19 mouse cellular contexts compared by ENCODE assay signal in the genomic region with DNA sequence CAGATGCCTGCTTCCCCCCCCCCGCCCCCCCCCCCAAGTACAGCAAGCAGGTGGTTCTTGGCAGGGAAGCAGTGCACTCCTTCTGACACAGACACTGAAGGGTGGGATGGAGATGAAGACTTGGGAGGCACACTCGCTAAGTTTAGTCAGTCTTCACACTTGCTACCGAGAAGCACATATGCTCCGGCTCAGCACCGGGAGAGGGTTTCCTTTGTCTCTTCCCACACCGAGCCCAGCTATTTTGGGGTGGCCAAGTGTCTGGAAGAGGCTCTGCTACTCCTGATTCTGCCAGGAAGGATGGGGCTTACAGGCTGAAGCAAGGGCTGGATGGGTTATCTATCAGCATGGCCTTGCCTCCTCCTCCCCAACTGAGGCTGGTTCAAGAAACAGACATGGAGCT. TPM values are rescaled to one million over a fixed set of nuclear protein-coding genes. Genes with fewer than 3 reads are reported as not detected.
A peak's percentile ranks its signal among the peaks of the same experiment; 100 is the strongest.
DNase-seq lines count a peak whose midpoint lies in the region; ATAC-seq and TF ChIP-seq lines count a peak whose summit lies in the region.
"Had no signal": no experiment of that assay in that cellular context is flagged by ENCODE, and none has a peak within 500 bp of the region (broad histone marks: within the 10 kb centered on the region; RNA-seq: fewer than 3 reads in every experiment).

No protein-coding gene starts in this region.

- DNase-seq in forebrain, postnatal 0 days: peak; percentile 55
- DNase-seq in left cerebral cortex, adult 9 months (ENCODE audit: low spot score in 2 of 2): peak; percentile 62 to 83
- DNase-seq in right cerebral cortex, postnatal 14 days: peak; percentile 57
- no peak for DNase-seq in cerebellum, postnatal 14 days
- no peak for DNase-seq in thymus, postnatal 36 days
- DNase-seq: adrenal gland, postnatal 14 days; cerebellum, postnatal 25 days; gastrocnemius, postnatal 14 days; liver, postnatal 0 days; spleen, adult 18-20 months; thymus, postnatal 25 days had no signal

- 0 out of 2 replicates have a peak, but pooled peaks have one; percentile 26 for TF ChIP-seq POLR2A in cortical plate, adult 2 months (IDR thresholded peaks at IDR 0.05; ENCODE audit: extremely low read depth, insufficient read depth, low read length)

- H3K9me3 ChIP-seq in forebrain, postnatal 0 days (ENCODE audit: low read length): no peaks in the 10 kb centered on the region
- H3K9me3 ChIP-seq in forebrain, embryonic 13.5 days (replicated peaks): no peaks in the 10 kb centered on the region
- H3K9me3 ChIP-seq in midbrain, embryonic 15.5 days: no peaks in the 10 kb centered on the region
- H3K9me3 ChIP-seq: embryonic facial prominence, embryonic 13.5 days; heart, embryonic 10.5 days; limb, embryonic 15.5 days; midbrain, embryonic 13.5 days had no signal

- H3K9ac ChIP-seq in forebrain, postnatal 0 days: no peak overlapping the region
- no peak overlapping the region for H3K9ac ChIP-seq in forebrain, embryonic 13.5 days
- no peak overlapping the region for H3K9ac ChIP-seq in midbrain, embryonic 15.5 days
- H3K9ac ChIP-seq: embryonic facial prominence, embryonic 13.5 days; limb, embryonic 15.5 days; liver, postnatal 0 days; midbrain, embryonic 13.5 days had no signal

- 0 out of 2 replicates have a peak, but pooled peaks cover 1% of the 10 kb centered on the region for H3K4me1 ChIP-seq in forebrain, postnatal 0 days (ENCODE audit: insufficient read depth)
- no peaks in the 10 kb centered on the region for H3K4me1 ChIP-seq in forebrain, embryonic 13.5 days
- 0 out of 2 replicates have a peak, but pooled peaks cover 2% of the 10 kb centered on the region for H3K4me1 ChIP-seq in cortical plate, adult 2 months (ENCODE audit: control insufficient read depth, insufficient read depth, low read length)
- peaks cover 6% of the 10 kb centered on the region for H3K4me1 ChIP-seq in midbrain, embryonic 15.5 days
- H3K4me1 ChIP-seq: midbrain, embryonic 13.5 days had no signal

- no peak overlapping the region for H3K4me3 ChIP-seq in forebrain, postnatal 0 days (ENCODE audit: low read depth, low read length)
- H3K4me3 ChIP-seq in forebrain, embryonic 13.5 days: no peak overlapping the region
- H3K4me3 ChIP-seq in cortical plate, adult 2 months (ENCODE audit: insufficient read depth, low read length): no peak overlapping the region
- no peak overlapping the region for H3K4me3 ChIP-seq in midbrain, embryonic 15.5 days
- H3K4me3 ChIP-seq: embryonic facial prominence, embryonic 13.5 days; heart, embryonic 10.5 days; limb, embryonic 15.5 days; midbrain, embryonic 13.5 days had no signal

- H3K4me2 ChIP-seq in forebrain, postnatal 0 days (ENCODE audit: low read depth): no peak overlapping the region
- H3K4me2 ChIP-seq in forebrain, embryonic 13.5 days: no peak overlapping the region
- H3K4me2 ChIP-seq in midbrain, embryonic 15.5 days: no peak overlapping the region
- H3K4me2 ChIP-seq: embryonic facial prominence, embryonic 13.5 days; limb, embryonic 15.5 days; midbrain, embryonic 13.5 days had no signal

- WGBS in forebrain, postnatal 0 days: 26% methylated on average over 6 of the region's 6 CpGs
- WGBS in forebrain, embryonic 13.5 days: 44% methylated on average over 6 of the region's 6 CpGs
- 53% methylated on average over 6 of the region's 6 CpGs for WGBS in midbrain, embryonic 15.5 days

- H3K36me3 ChIP-seq in forebrain, postnatal 0 days (ENCODE audit: insufficient read depth): no peaks in the 10 kb centered on the region
- no peaks in the 10 kb centered on the region for H3K36me3 ChIP-seq in forebrain, embryonic 13.5 days (ENCODE audit: poor library complexity, severe bottlenecking)
- H3K36me3 ChIP-seq in midbrain, embryonic 15.5 days (replicated peaks): no peaks in the 10 kb centered on the region
- H3K36me3 ChIP-seq: embryonic facial prominence, embryonic 13.5 days; heart, embryonic 10.5 days; limb, embryonic 15.5 days; midbrain, embryonic 13.5 days had no signal

- no peaks in the 10 kb centered on the region for H3K27me3 ChIP-seq in forebrain, postnatal 0 days (ENCODE audit: insufficient read depth, low read length)
- peaks cover 17% of the 10 kb centered on the region; the same call in 1 of the 2 replicates for H3K27me3 ChIP-seq in forebrain, embryonic 13.5 days
- no peaks in the 10 kb centered on the region for H3K27me3 ChIP-seq in midbrain, embryonic 15.5 days (replicated peaks)
- H3K27me3 ChIP-seq: embryonic facial prominence, embryonic 13.5 days; limb, embryonic 15.5 days; midbrain, embryonic 13.5 days had no signal

- peak overlapping the region; percentile 5; the same call in 1 of the 2 replicates for H3K27ac ChIP-seq in forebrain, postnatal 0 days (ENCODE audit: low read depth, low read length)
- H3K27ac ChIP-seq in forebrain, embryonic 13.5 days: no peak overlapping the region
- no peak overlapping the region for H3K27ac ChIP-seq in cortical plate, adult 2 months (ENCODE audit: insufficient read depth, low read length)
- no peak overlapping the region for H3K27ac ChIP-seq in midbrain, embryonic 15.5 days
- H3K27ac ChIP-seq: embryonic facial prominence, embryonic 13.5 days; heart, embryonic 10.5 days; limb, embryonic 15.5 days; macrophage; midbrain, embryonic 13.5 days had no signal

- peak; percentile 84 for ATAC-seq in forebrain, postnatal 0 days
- ATAC-seq in forebrain, embryonic 13.5 days: no peak
- no peak for ATAC-seq in midbrain, embryonic 15.5 days (replicated peaks)
- ATAC-seq: liver, postnatal 0 days; midbrain, embryonic 13.5 days had no signal

- no peak for TF ChIP-seq CTCF in forebrain, postnatal 0 days (IDR thresholded peaks at IDR 0.05; ENCODE audit: low read depth)
- no peak for TF ChIP-seq CTCF in cortical plate, adult 2 months (IDR thresholded peaks at IDR 0.05; ENCODE audit: extremely low read depth, insufficient read depth, low read length)

RNA-seq across cellular contexts. Expression of a gene that starts 5.3 kb away (rescaled TPM):
- 21.3 and 27.4 TPM in 2 replicates for total RNA-seq in forebrain, postnatal 0 days (2014; rRNA removed)
- 15.5 and 18.2 TPM in 2 replicates for polyA plus RNA-seq in forebrain, postnatal 0 days (2015; fragmentation: Nextera tagmentation; extraction: Ambion mirVana)
- polyA plus RNA-seq in forebrain, embryonic 13.5 days (2015; fragmentation: Nextera tagmentation; extraction: Ambion mirVana): 9.3 and 10.7 TPM in 2 replicates
- 36.2 and 36.4 TPM in 2 replicates for polyA plus RNA-seq in cortical plate, adult 2 months (2012; rRNA removed)
- 18.0 TPM in 2 replicates for polyA plus RNA-seq in midbrain, embryonic 15.5 days (2015; fragmentation: Nextera tagmentation; extraction: Ambion mirVana)

Comparison
In these comparisons a context has a peak if more than half of its experiments do, and no peak if none do; other contexts are left out.
1. DNase-seq: peak in forebrain, postnatal 0 days (single experiment), left cerebral cortex, adult 9 months (2 of 2) and right cerebral cortex, postnatal 14 days (single experiment); none in cerebellum, postnatal 14 days (0 of 2) and thymus, postnatal 36 days (0 of 2).